Mouse (Mus musculus): Measurements from ENCODE around the gene Cyp2u1. TPM values are rescaled to one million over a fixed set of nuclear protein-coding genes. Genes with fewer than 3 reads are reported as not detected.
"Not testable (repeated sequence)": the region's sequence is repeated elsewhere in the genome, so short reads cannot be mapped to it uniquely, and the experiment has no call there.

Gene Cyp2u1
- total RNA-seq (2021): 10 to 100 TPM; 15.6 to 15.7 TPM

DNA sequence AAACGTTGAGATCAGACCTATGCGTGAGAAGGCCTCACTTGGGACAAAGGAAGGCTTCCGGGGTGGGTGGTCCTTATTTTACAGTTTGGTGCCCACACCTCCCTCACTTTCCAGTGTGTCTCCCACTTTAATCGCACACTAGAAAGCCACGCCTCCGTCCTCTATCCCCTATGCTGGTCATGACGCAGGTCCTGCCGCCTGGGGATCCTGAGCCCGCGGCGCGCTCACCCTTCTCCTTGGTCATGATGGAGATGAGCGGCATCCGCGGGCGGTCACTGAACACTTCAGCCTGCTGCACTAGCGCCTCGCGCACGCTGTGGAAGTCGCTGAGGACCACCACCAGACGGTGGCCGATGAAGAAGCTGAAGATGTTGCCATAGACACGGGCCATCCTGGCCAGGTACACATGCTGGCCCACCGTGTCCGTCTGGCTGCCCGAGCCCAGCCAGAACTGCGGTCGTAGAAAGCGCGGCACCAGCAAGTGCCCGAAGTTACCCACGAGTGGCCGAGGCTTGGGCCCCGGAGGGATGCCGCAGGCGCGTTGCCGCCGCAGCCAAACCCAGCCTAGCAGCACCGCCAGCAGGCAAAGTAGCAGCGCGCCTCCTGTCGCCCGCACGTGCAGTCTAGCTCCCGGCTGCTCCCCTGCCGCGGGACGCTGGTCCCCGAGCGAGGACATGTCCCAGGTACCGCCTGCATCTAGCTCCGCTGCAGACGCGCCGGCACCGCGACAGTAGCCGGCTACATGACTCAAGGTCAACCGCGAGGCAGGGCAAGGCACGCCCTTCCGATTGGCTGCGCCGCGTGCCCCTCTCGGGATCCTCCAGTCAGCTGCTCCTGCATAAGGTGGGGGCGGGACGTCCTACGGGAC is at the start of gene Cyp2u1:
TSS of gene Cyp2u1 (minus strand) at position 776 of the 868 bp plus-strand sequence.
- DNase-seq: peak; percentile 88 to 89

- DNase-seq: no peak
These were observed 47.5 kb upstream of the Cyp2u1 start for GRCm38 (mm10) chr3:131350539-131350938.

DNA sequence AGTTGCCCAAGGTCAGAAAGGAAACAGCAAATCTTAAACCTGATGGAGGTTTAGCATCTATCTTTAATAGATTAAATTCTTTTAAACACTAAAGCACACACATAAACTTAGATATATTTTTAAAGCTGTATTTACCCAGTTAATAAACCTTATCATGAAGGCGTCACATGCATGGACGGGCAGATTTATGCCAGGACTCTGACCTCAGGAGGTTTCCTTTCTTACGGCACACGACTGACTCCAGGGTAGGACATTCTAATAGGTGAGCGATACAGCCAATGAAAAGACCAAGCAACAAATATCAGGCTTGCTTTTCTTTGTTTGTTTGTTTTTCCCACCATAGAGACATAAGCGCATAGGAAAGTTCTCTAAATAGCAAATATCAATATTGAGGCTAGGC is 46.0 kb upstream of the Cyp2u1 start:
- no peak for DNase-seq

DNA sequence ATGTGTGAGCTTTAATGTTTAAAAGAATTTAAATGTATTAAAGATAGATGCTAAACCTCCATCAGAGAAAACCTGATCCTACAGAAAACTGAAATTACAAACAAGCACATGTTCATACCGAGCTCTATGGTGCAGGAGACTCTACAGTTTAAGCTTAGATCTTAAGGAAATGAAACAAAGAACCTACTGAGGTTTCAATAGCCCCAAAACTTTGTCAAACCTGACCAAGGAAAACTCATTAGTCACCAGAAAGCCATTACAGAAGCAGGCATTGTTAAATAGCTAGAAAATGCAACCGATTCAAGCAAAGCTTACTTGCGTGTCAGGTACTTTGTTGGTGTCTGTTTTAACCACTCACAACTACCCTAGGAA is 45.5 kb upstream of the Cyp2u1 start:
- DNase-seq: no peak

DNA sequence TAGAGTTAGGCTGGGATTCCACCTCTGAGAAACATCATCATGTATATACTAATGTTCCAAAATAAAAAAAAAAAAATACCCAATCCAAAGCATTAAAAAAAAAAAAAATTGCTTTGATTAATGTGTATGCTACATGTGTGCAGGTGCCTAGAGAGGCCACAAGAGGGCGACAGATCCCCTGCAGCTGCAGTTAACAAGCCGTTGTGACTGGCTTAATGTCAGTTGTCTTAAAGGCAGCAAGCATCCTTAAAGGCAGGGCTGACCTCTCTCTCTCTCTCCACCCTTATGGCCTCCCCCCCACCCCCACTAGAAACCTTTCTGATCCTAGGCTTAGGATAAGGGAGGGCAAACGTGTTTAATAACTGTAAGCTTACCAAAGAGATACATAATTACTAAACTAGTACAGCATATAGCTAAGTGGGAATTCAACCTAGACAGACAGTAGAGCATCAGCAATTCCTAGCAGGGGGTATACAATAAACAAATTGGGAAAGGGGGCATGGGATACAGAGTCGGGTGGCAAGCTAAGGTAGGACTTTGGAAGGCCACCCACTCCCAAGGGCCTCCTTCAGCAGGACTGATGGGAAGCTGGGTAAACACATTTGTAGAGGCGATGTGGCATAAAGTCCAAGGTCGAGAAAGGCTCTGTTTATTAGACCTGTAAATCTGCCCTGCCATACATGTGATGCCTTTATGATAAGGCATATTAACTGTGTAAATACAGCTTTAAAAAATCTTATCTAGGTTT is 45.0 kb upstream of the Cyp2u1 start:
- DNase-seq: no peak

DNA sequence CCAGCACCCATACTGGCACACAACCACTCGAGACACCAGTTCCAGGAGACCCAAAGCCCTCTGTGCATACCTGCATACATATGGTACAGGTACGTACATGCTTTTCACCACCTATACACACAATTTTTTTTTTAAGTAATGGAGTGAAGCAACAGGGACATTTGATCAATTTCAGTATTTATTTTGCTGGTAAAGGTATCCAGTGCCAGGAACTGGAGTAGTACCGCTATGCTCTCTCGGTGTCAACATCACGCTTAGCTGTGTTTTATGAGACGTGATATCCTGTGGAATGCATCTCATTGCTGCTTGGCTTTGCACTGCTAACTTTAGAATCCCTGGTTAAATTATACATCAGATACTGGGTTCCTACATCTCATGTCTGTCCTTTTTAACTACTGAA is 42.9 kb upstream of the Cyp2u1 start:
- DNase-seq: no peak

DNA sequence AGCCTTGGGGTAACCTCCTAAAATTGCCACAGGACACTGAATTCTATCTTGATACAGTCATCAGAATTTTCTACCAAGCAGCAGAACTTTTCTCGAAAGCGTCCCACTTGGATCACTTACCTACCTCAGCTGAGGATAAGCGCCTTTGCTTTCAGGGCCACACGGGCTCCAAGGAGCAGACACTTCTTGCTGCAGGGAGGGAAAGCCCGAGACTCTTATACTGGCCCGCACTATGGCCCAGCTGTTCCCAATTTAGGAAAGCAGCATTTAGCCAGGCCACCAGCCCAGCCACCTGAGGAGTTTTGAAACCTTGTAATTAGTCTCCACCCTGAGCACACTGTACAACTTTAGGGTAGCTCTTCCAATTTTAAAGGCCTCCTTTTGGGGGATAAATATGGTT is 40.3 kb upstream of the Cyp2u1 start:
- no peak for DNase-seq

DNA sequence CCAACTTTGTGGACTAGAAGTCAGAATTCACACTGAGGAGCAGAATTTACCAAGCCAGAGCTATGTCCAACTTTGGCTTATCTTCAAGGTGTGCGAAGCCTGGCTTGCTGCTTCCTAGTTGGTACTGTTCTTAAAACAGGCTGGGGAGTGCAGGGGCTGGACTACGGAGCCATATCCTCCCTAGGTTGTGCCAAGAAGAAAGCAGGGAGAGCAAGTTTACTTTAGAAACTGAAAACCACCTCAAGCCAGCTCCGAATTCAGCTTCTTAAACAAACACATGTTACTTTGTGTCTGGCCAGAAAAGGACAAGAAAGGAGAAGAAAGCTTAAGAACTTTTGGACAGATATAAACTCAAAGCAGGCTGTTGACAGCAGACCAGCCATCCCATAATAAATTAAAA is 37.9 kb upstream of the Cyp2u1 start:
- no peak for DNase-seq

DNA sequence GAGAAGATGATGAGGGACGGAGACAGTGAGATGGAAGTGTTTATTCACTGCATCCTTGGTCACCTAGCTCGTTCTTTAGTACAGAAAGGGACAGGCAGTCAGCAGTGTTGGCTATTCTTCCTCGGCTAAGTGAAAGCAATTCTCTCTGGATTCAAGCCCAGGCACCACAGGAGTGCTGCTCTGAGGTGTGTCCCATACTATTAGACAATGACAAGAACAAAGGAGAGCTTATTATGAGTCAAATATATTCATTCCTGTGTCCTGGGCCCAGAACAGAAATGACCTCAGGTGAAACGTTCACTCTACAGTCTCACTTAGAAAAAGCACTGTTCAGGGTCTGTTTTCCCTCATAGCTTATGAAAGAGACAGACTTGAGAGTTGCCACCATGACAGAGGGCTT is 36.3 kb upstream of the Cyp2u1 start:
- DNase-seq: no peak

DNA sequence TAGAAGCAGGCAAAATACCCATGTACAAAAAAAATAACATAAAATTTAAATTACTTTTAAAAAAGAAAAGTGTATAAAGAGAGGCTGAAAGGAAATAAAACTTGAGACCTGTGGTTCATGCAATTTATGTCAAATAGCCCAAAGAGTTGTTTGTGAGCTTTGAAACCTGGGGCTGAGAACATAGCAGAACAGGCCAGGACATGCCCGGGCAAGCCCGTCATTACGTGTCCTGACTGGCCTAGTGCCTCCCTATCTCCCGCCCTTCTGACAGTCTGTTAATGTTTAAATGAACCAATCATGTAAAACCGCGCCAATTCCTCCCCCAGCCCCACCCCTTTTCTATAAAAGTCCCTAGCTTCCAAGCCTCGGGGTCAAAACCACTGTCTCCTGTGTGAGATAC is 34.7 kb upstream of the Cyp2u1 start:
- DNase-seq: not testable (repeated sequence)

- DNase-seq: no peak
These were observed 33.6 kb upstream of the Cyp2u1 start for GRCm38 (mm10) chr3:131336629-131337028.

GRCm38 (mm10) chr3:131335117-131335547 is 32.1 kb upstream of the Cyp2u1 start:
- no peak for DNase-seq

- DNase-seq: no peak
These were observed 24.2 kb upstream of the Cyp2u1 start for GRCm38 (mm10) chr3:131327189-131327588.

DNA sequence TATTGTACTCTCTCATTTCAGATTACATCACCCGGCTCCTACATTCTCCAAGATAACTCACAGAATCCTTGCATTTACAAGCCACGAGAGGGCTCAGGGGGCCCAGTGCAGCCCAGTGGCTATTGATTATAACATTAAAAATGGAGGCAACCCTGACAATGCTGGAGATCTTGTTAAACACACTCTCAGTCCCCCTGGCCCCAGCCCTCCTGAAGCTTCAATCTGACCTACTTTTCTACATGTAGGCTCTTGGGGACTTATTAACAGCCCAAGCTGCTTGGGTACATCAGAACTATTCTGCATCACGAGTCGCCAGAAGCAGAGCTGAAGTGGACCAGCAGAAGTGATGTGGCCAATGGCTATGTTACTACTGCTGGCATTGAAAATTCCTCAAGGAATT is 23.6 kb upstream of the Cyp2u1 start:
- no peak for DNase-seq

DNA sequence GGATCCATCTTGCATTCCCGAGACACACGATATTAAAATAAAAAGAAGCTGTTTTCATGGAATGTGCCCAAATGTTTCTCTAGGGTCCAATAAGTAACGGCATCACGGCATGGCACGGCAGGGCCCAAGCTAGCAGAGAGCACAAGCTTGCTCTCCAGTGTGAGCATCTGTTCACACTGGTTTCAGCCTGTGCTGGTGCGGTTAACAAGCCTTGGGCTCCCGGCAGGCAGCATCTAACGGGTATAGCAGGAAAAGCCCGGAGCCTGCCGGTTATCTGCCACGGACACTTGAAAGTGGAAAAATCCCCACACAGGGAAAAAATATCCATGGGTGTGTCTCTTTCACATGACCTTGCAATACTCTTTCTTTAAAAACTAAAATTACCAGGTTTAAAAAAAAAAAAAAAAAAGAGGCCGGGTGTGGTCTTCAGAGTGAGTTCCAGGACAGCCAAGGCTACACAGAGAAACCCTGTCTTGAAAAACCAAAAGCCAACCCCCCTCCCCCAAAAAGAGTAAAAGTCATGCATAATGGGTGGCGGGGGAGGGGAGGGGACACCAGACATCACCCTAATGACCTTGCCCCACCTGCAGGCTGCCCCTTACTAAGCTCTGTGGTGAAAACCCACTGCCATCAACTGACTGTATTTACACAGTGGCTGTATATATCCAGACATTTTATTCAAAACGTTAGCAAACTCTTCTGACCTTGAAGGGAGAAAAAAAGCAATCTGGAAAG is 19.2 kb upstream of the Cyp2u1 start:
- no peak for DNase-seq

GRCm38 (mm10) chr3:131320184-131320583 is 17.2 kb upstream of the Cyp2u1 start:
- DNase-seq: peak; percentile 55 to 73

GRCm38 (mm10) chr3:131318211-131318610 is 15.2 kb upstream of the Cyp2u1 start:
- DNase-seq: no peak

DNA sequence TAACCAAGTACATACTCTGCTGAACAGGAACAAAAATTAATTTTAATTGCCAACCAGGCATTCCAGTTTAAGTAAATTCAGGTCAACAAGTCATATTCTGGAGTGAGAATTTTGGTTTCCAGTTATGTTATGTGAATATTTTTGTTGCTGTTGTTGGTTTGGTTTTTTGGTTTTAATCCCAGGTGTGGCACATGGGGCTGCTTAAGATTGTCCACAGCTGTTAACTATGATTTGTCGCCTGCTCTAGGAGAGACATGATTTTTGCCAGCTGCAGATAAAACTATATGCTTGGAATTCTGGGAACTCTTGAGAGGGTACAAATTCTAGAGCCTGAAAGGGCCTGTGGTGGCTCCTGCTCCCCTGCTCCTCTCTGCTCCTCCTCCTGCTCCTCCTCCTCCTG is 14.1 kb upstream of the Cyp2u1 start:
- DNase-seq: no peak

DNA sequence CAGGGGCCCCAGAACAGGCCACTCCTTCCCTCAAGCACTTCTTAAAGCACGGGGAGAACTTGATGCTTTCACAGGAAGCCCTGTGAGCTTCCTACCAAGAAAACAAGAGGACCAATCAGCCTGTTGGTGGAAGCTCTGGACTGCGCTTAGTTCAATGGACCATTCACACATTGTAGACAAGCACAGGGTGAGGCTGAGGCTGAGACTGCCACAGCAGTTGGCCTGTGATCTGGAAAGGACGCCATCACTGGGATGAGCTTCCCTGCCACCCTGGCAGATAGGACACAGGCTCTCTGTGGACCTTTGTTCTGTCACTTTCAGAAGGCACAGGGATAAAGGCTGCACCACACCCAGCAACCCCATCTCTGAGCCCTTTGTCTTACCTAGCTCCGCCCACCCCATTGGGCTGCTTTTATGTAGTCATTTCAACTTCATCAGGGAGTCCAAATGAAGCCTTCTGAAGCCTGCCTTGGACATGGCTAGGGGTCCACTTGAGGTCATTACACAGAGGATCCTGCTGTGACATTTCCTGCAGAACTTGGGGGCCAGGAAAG is 13.0 kb upstream of the Cyp2u1 start:
- no peak for DNase-seq

DNA sequence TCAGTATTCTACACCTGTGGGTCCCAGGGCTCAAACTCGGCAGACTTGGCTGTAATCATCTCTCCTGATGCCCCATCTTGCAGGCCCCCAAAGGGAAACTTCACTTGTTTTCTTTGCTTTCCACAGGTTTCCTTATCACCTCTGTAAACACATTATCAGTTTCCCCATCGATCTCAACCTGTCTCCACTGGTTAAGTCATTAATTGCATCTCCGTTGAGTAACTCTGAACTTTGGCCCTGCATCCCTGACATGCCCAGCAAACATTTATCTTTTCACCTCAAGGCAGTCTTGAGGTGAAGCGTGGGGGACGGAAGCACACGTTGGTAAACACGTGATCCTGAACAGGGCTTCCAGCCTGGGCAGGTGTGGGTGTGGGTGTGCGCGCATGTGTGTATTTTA is 9.3 kb upstream of the Cyp2u1 start:
- DNase-seq: no peak

DNA sequence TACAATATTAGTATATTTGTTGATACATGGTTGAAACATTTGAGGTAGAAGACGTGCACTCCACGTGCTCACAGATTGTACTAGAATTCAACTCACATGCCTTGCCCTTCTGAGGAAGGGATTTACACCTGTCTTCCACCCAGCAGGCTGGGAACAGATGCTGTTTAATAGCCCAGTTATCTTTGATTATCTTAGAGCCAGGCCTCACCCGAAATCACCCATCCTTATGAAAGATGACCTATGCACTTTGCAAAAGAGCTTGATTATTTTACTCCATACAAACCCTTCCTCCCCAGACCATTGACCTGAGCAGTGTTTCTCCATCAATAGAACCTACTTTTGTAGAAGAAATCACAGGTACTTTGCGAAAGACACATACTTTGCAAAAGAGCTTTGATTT is 7.5 kb upstream of the Cyp2u1 start:
- DNase-seq: no peak

- DNase-seq: no peak
These were observed 4.8 kb upstream of the Cyp2u1 start for GRCm38 (mm10) chr3:131307811-131308210.

DNA sequence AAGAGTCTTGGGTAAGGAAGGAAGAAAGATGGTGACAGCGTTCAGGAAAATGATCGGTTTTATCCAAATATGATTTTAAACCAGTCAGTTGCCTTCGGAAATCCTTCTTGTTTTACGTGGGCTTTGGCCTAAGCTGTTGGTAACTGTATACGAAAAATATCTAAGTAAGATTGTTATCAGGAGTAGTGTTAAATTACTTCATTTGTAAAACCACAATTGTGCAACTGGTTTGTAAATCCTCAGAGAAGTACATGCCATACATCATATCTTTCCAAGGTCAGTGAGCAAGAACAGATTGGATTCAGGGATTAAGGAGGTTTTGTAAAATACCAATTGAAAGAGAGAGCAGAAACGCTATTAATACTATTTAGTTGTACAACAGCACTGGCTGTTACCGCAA is 3.2 kb upstream of the Cyp2u1 start:
- no peak for DNase-seq
